Mouse (Mus musculus) retina, embryonic 14.5 days (tissue): ENCODE data around the gene Fzd4.

Experiments used
- DNase-seq: peaks from one replicate; pipeline ENCODE4 v3.0.0-alpha.2; 2015; ENCODE audit warnings: low spot score

Fzd4 gene

GRCm38 (mm10) chr7:89404081-89404733, at the start of gene Fzd4, which contains the start of gene Tmem135:
Fzd4 (plus strand) TSS chr7:89404355.
Tmem135 (minus strand) TSS chr7:89404222.
- peak; percentile 98 for DNase-seq

- no peak for DNase-seq
Observed at GRCm38 (mm10) chr7:89355519-89356255, 48.5 kb upstream of the Fzd4 start.

GRCm38 (mm10) chr7:89356307-89356706, 47.8 kb upstream of the Fzd4 start:
- DNase-seq = no peak

- no peak for DNase-seq
Observed at GRCm38 (mm10) chr7:89363975-89364374, 40.2 kb upstream of the Fzd4 start.

- no peak for DNase-seq
Observed at GRCm38 (mm10) chr7:89365135-89365880, 38.8 kb upstream of the Fzd4 start.

- DNase-seq = no peak
Observed at GRCm38 (mm10) chr7:89367643-89368042, 36.5 kb upstream of the Fzd4 start.

GRCm38 (mm10) chr7:89370086-89370485, 34.1 kb upstream of the Fzd4 start:
- no peak for DNase-seq

GRCm38 (mm10) chr7:89370917-89371316, 33.2 kb upstream of the Fzd4 start:
- DNase-seq = peak; percentile 35

GRCm38 (mm10) chr7:89371623-89372295, 32.4 kb upstream of the Fzd4 start:
- DNase-seq = no peak

GRCm38 (mm10) chr7:89380935-89381705, 23.0 kb upstream of the Fzd4 start:
- no peak for DNase-seq

- no peak for DNase-seq
Observed at GRCm38 (mm10) chr7:89382892-89383291, 21.3 kb upstream of the Fzd4 start.

- no peak for DNase-seq
Observed at GRCm38 (mm10) chr7:89388981-89389380, 15.2 kb upstream of the Fzd4 start.

GRCm38 (mm10) chr7:89390660-89391059, 13.5 kb upstream of the Fzd4 start:
- DNase-seq = no peak

- DNase-seq = no peak
Observed at GRCm38 (mm10) chr7:89391281-89391680, 12.9 kb upstream of the Fzd4 start.

GRCm38 (mm10) chr7:89391831-89392230, 12.3 kb upstream of the Fzd4 start:
- DNase-seq = no peak

- no peak for DNase-seq
Observed at GRCm38 (mm10) chr7:89392388-89392787, 11.8 kb upstream of the Fzd4 start.

- DNase-seq = no peak
Observed at GRCm38 (mm10) chr7:89392825-89393224, 11.3 kb upstream of the Fzd4 start.

- DNase-seq = no peak
Observed at GRCm38 (mm10) chr7:89395399-89395798, 8.8 kb upstream of the Fzd4 start.

GRCm38 (mm10) chr7:89396386-89396785, 7.8 kb upstream of the Fzd4 start:
- DNase-seq = no peak

- DNase-seq = no peak
Observed at GRCm38 (mm10) chr7:89397837-89398534, 6.2 kb upstream of the Fzd4 start.

- DNase-seq = no peak
Observed at GRCm38 (mm10) chr7:89400721-89401120, 3.4 kb upstream of the Fzd4 start.
